Mouse (Mus musculus): Measurements from ENCODE around the gene Slc15a1. TPM values are rescaled to one million over a fixed set of nuclear protein-coding genes. Genes with fewer than 3 reads are reported as not detected.

The Slc15a1 gene
- polyA plus RNA-seq, 2 experiments: 0.05 to 0.14 TPM

DNA sequence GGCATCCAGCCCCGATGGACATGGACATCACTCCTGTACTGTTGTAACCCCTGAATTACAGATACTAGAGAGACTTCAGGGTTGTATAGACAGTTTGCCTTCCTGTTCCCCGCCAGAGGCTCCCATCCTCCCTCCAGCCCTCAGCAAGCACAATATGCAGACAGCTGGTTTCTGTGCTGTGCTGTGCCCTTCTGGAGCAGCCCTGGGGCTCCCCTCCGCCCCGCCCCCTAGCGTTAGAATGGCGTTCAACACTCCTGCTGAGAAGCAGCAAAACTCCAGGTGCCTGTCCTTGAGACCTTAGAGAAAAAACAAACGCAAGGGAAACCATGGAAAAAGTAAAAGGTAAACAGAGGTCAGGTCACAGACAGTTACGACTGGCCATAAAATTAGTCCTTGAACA lies 59.9 kb downstream of the Slc15a1 start:
- Histone ChIP-seq H3K27me3 (ENCODE audit: control insufficient read depth, insufficient read depth, low read length) (no peaks in the 10 kb centered on the region), H3K9me3 (ENCODE audit: control insufficient read depth, low read length) (no peaks in the 10 kb centered on the region), H3K4me1 (ENCODE audit: control insufficient read depth, insufficient read depth, low read length) (peaks cover 4% of the 10 kb centered on the region; the same call in 1 of the 2 replicates), H3K4me3 (replicated peaks; ENCODE audit: low read length) (no peak overlapping the region), H3K4me2 (replicated peaks; ENCODE audit: low read depth, low read length, severe bottlenecking) (no peak overlapping the region), H3K9ac (ENCODE audit: low read depth, low read length, severe bottlenecking) (no peak overlapping the region), H3K36me3 (ENCODE audit: control insufficient read depth, insufficient read depth, low read length) (no peaks in the 10 kb centered on the region), H3K27ac (replicated peaks; ENCODE audit: low read depth, low read length) (no peak overlapping the region)
- DNase-seq (ENCODE audit: low spot score): peak; percentile 41
- peak; percentile 51; the same call in 1 of the 2 replicates for ATAC-seq (ENCODE audit: low FRiP score, low read depth)
- WGBS: 17% methylated on average over 8 of the region's 8 CpGs
- TF ChIP-seq POLR2A (IDR thresholded peaks at IDR 0.05; ENCODE audit: borderline replicate concordance, extremely low read depth, insufficient read depth, insufficient read length): no peak

GRCm38 (mm10) chr14:121440807-121441206 lies 64.2 kb downstream of the Slc15a1 start:
- no peaks in the 10 kb centered on the region for H3K9me3 ChIP-seq (ENCODE audit: control insufficient read depth, low read length)
- ATAC-seq (ENCODE audit: low FRiP score, low read depth) (no peak), DNase-seq (ENCODE audit: low spot score) (no peak)
- no peaks in the 10 kb centered on the region for H3K4me1 ChIP-seq (ENCODE audit: control insufficient read depth, insufficient read depth, low read length)
- H3K36me3 ChIP-seq (ENCODE audit: control insufficient read depth, insufficient read depth, low read length): no peaks in the 10 kb centered on the region
- WGBS: 88% methylated on average over 6 of the region's 6 CpGs
- no peak overlapping the region for H3K4me3 ChIP-seq (replicated peaks; ENCODE audit: low read length)
- TF ChIP-seq POLR2A (IDR thresholded peaks at IDR 0.05; ENCODE audit: borderline replicate concordance, extremely low read depth, insufficient read depth, insufficient read length): no peak
- no peak overlapping the region for H3K4me2 ChIP-seq (replicated peaks; ENCODE audit: low read depth, low read length, severe bottlenecking)
- H3K27me3 ChIP-seq (ENCODE audit: control insufficient read depth, insufficient read depth, low read length): no peaks in the 10 kb centered on the region
- no peak overlapping the region for H3K27ac ChIP-seq (replicated peaks; ENCODE audit: low read depth, low read length)
- H3K9ac ChIP-seq (ENCODE audit: low read depth, low read length, severe bottlenecking): no peak overlapping the region

GRCm38 (mm10) chr14:121437026-121437425 lies 68.0 kb downstream of the Slc15a1 start:
- no peaks in the 10 kb centered on the region for H3K36me3 ChIP-seq (ENCODE audit: control insufficient read depth, insufficient read depth, low read length)
- no peak overlapping the region for H3K4me2 ChIP-seq (replicated peaks; ENCODE audit: low read depth, low read length, severe bottlenecking)
- no peak for DNase-seq (ENCODE audit: low spot score)
- no peak for ATAC-seq (ENCODE audit: low FRiP score, low read depth)
- no peaks in the 10 kb centered on the region for H3K27me3 ChIP-seq (ENCODE audit: control insufficient read depth, insufficient read depth, low read length)
- TF ChIP-seq POLR2A (IDR thresholded peaks at IDR 0.05; ENCODE audit: borderline replicate concordance, extremely low read depth, insufficient read depth, insufficient read length): no peak
- H3K4me1 ChIP-seq (ENCODE audit: control insufficient read depth, insufficient read depth, low read length): no peaks in the 10 kb centered on the region
- H3K27ac ChIP-seq (replicated peaks; ENCODE audit: low read depth, low read length): no peak overlapping the region
- no peaks in the 10 kb centered on the region for H3K9me3 ChIP-seq (ENCODE audit: control insufficient read depth, low read length)
- WGBS: 73% methylated on average over 6 of the region's 6 CpGs
- no peak overlapping the region for H3K9ac ChIP-seq (ENCODE audit: low read depth, low read length, severe bottlenecking)
- H3K4me3 ChIP-seq (replicated peaks; ENCODE audit: low read length): no peak overlapping the region

DNA sequence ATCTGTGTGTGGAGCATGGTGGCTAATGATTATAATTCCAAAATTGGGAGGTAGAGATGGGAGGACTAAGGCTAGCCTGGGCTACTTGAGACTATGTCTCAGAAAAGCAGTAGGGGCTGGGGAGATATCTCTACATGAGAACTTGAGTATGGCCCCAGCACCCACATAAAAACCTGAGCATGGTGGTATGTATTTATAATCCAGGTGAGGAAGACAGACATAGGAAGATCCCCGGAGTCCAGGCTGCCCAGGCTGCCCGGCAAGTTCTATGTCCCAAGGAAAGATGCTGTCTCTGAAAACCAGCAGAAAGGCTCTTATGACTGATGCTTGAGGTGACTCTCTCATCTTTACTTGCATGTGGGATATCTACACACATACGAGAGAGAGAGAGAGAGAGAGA lies 68.6 kb downstream of the Slc15a1 start:
- Histone ChIP-seq H3K4me3 (replicated peaks; ENCODE audit: low read length) (no peak overlapping the region), H3K9me3 (ENCODE audit: control insufficient read depth, low read length) (no peaks in the 10 kb centered on the region), H3K27ac (replicated peaks; ENCODE audit: low read depth, low read length) (no peak overlapping the region), H3K4me2 (replicated peaks; ENCODE audit: low read depth, low read length, severe bottlenecking) (no peak overlapping the region), H3K4me1 (ENCODE audit: control insufficient read depth, insufficient read depth, low read length) (no peaks in the 10 kb centered on the region), H3K36me3 (ENCODE audit: control insufficient read depth, insufficient read depth, low read length) (no peaks in the 10 kb centered on the region), H3K9ac (ENCODE audit: low read depth, low read length, severe bottlenecking) (no peak overlapping the region), H3K27me3 (ENCODE audit: control insufficient read depth, insufficient read depth, low read length) (no peaks in the 10 kb centered on the region)
- DNase-seq (ENCODE audit: low spot score) (no peak), ATAC-seq (ENCODE audit: low FRiP score, low read depth) (no peak)
- TF ChIP-seq POLR2A (IDR thresholded peaks at IDR 0.05; ENCODE audit: borderline replicate concordance, extremely low read depth, insufficient read depth, insufficient read length): no peak
- WGBS: 90% methylated on average over 3 of the region's 3 CpGs

DNA sequence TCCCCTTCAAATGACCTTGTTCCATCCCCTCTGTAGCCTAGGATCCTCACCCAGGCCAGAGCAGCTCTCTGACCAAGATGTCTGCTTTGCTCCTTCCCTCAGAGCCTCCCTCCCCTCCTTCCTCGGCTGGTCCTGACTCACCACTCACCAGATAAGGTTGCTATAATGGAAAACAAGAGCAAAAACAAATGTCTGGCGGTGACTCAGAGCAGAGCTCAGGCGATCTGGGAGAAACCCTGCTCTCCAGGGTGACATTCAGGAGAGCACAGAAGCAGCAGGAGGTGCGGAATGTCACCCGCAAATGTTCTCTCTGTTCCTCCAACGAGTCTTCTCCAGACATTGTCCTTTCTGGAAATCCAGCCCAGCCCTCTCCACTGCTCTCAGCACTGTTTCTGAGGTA lies 69.3 kb downstream of the Slc15a1 start:
- no peak overlapping the region for H3K4me2 ChIP-seq (replicated peaks; ENCODE audit: low read depth, low read length, severe bottlenecking)
- ATAC-seq (ENCODE audit: low FRiP score, low read depth): no peak
- H3K27me3 ChIP-seq (ENCODE audit: control insufficient read depth, insufficient read depth, low read length): no peaks in the 10 kb centered on the region
- no peak overlapping the region for H3K27ac ChIP-seq (replicated peaks; ENCODE audit: low read depth, low read length)
- H3K36me3 ChIP-seq (ENCODE audit: control insufficient read depth, insufficient read depth, low read length): no peaks in the 10 kb centered on the region
- TF ChIP-seq POLR2A (IDR thresholded peaks at IDR 0.05; ENCODE audit: borderline replicate concordance, extremely low read depth, insufficient read depth, insufficient read length): no peak
- WGBS: 59% methylated on average over 6 of the region's 6 CpGs
- H3K9ac ChIP-seq (ENCODE audit: low read depth, low read length, severe bottlenecking): no peak overlapping the region
- H3K9me3 ChIP-seq (ENCODE audit: control insufficient read depth, low read length): no peaks in the 10 kb centered on the region
- no peaks in the 10 kb centered on the region for H3K4me1 ChIP-seq (ENCODE audit: control insufficient read depth, insufficient read depth, low read length)
- no peak overlapping the region for H3K4me3 ChIP-seq (replicated peaks; ENCODE audit: low read length)
- DNase-seq (ENCODE audit: low spot score): no peak

DNA sequence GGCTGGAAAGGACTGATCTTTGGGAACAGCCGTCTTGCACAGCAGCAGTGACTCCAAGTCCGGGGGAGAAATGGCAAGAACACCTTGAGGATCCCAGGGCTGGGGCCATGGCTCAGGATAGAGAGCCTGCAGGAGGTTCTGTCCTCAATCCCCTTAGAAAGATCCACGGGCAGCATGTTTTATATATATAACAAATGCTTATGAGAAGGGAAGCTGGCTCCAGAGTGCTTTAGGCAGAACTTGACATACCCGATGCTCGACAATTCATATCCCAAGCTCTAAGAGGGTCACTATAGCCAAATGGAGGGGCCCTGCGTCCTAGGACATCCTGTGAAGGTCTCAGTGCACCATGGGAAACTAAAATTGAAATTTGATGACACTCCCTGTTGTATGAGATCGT lies 73.8 kb downstream of the Slc15a1 start:
- WGBS: 80% methylated on average over 7 of the region's 7 CpGs
- Histone ChIP-seq H3K27ac (replicated peaks; ENCODE audit: low read depth, low read length) (no peak overlapping the region), H3K36me3 (ENCODE audit: control insufficient read depth, insufficient read depth, low read length) (no peaks in the 10 kb centered on the region), H3K4me1 (ENCODE audit: control insufficient read depth, insufficient read depth, low read length) (no peaks in the 10 kb centered on the region), H3K9ac (ENCODE audit: low read depth, low read length, severe bottlenecking) (no peak overlapping the region), H3K9me3 (ENCODE audit: control insufficient read depth, low read length) (no peaks in the 10 kb centered on the region), H3K27me3 (ENCODE audit: control insufficient read depth, insufficient read depth, low read length) (no peaks in the 10 kb centered on the region), H3K4me3 (replicated peaks; ENCODE audit: low read length) (no peak overlapping the region), H3K4me2 (replicated peaks; ENCODE audit: low read depth, low read length, severe bottlenecking) (no peak overlapping the region)
- DNase-seq (ENCODE audit: low spot score) (no peak), ATAC-seq (ENCODE audit: low FRiP score, low read depth) (no peak)
- TF ChIP-seq POLR2A (IDR thresholded peaks at IDR 0.05; ENCODE audit: borderline replicate concordance, extremely low read depth, insufficient read depth, insufficient read length): no peak

Measured in limb, embryonic 14.5 days (tissue).